Mouse (Mus musculus) E14TG2a.4 (cell line): ENCODE measurements around the gene Rraga.

ENCODE experiments used
- CTCF ChIP-seq: conservative IDR thresholded peaks from 2 replicates; pipeline ENCODE4 v1.5.1; 2014; ENCODE audit warnings: low read length
- NANOG ChIP-seq: IDR thresholded peaks from 2 replicates; pipeline ENCODE4 v1.6.1; 2014; ENCODE audit warnings: borderline replicate concordance, low read length, mixed read lengths

DNA sequence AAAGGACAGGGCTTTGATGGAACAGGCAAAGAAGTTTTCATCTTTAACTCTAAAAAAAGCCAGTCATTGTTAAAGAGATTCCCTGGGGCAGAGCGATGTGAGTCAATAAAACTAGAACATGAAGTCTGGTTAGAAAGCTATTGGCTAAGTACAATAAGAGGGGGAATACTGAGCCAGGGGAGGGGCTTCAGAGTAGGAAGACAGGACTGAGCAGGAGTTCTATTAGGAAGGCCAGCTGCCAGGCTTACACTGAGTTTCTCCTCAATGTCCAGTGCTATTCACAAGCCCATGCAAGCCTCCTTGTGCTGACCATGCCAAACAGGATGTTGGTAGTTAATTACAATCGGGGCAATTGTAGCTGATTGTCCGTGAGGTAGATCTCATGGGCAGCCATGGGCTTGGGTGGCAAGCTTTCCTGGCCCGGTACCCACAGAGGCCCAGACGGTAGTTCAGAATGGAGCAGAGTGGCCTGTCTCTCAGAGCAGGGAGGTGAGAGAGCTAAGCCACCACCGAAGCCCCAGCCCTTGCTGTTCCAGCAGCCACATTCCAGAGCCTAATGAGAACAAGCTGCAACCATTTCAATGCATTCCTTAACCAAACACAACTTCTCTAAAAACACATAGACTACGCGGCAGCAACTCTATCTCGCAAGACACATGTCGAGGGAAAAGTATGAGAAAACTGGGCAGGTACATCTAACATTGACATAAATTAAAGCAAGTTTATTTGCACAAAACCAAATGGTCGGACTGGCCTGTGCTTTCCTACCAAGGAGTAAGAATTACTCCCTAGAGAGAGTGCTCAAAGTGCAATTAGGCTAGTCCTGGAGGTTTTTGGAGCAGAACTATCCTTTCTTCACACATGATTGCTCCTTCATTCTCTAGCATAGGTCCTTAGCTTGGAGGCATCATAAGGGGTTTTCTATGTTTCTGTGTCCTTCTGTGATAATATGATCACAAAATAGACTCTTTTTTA, 48.0 kb upstream of the Rraga start:
- no peak for TF ChIP-seq CTCF
- no peak for TF ChIP-seq NANOG
